Mouse (Mus musculus) kidney, adult 2 months (tissue): ENCODE results near the gene Cdh4. TPM values are rescaled to one million over a fixed set of nuclear protein-coding genes. Genes with fewer than 3 reads are reported as not detected.
A peak's percentile ranks its signal among the peaks of the same experiment; 100 is the strongest.

ENCODE experiments used
- DNase-seq: peaks from one replicate; pipeline ENCODE4 v3.0.0; 2021
- H3K27ac ChIP-seq: fragments of 200-500 bp; 2 replicates; pipeline ENCODE4 v1.5.1; 2012; ENCODE audit warnings: low read depth, low read length, control low read depth, inconsistent platforms; ENCODE audit not compliant: insufficient read depth
- H3K27me3 ChIP-seq: fragments of 200-500 bp; replicated peaks from 2 replicates; pipeline ENCODE4 v1.6.1; 2012; ENCODE audit warnings: mild to moderate bottlenecking, moderate library complexity, low read length, inconsistent platforms; ENCODE audit not compliant: control insufficient read depth, insufficient read depth
- H3K36me3 ChIP-seq: fragments of 200-500 bp; 2 replicates; pipeline ENCODE4 v1.6.1; 2012; ENCODE audit warnings: mild to moderate bottlenecking, moderate library complexity, low read length, inconsistent platforms; ENCODE audit not compliant: control insufficient read depth, insufficient read depth
- H3K4me1 ChIP-seq: fragments of 200-500 bp; 2 replicates; pipeline ENCODE4 v1.6.1; 2011; ENCODE audit warnings: low read length; ENCODE audit not compliant: control insufficient read depth, insufficient read depth
- H3K4me3 ChIP-seq: fragments of 200-500 bp; 2 replicates; pipeline ENCODE4 v1.5.1; 2011; ENCODE audit warnings: mild to moderate bottlenecking, low read depth, low read length, control low read depth; ENCODE audit not compliant: insufficient read depth
- CTCF ChIP-seq: fragments of 200-500 bp; conservative IDR thresholded peaks from 2 replicates; pipeline ENCODE4 v1.5.1; 2011; ENCODE audit warnings: low read depth, mild to moderate bottlenecking, control low read depth, low read length, moderate library complexity, mixed read lengths; ENCODE audit not compliant: insufficient read depth, insufficient read length
- POLR2A ChIP-seq: fragments of 200-500 bp; IDR thresholded peaks from one replicate; pipeline ENCODE4 v1.6.1; 2011; ENCODE audit warnings: low read depth, low read length, control low read depth
- WGBS: fragments of 180-500 bp; shearing (Covaris S2); methylation state at CpG from one replicate; pipeline ENCODE4 v1.1.7; 2018; 5-methylcytosine and 5-hydroxymethylcytosine counted together
- polyA plus RNA-seq: library from polyadenylated mRNA; depleted of rRNA; stranded (reverse); fragments of >200 nt; gene quantifications from 2 replicates; pipeline ENCODE4 v1.2.3, GENCODE M21; 2012

Cdh4 gene
- polyA plus RNA-seq, 1 experiment, result 1.2 TPM

DNA sequence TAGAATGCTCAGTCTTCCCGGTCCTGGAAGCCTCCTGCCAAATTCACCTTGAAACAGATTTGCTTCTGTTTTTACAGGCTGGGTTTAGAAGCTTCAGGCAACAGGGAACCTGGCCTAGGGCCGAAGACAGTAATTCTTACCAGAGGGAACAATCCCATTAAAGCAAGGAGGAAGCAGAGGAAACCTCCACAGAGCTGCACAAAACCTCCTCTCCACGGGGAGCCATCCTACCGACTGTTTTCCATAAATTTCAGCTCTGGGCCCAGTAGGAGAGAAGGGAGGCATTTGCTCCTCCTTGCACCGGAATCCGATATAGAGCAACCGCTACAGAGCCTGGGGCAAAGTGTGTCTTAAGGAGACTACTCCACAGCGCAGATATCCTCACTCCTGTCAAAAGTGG, 79.9 kb downstream of the Cdh4 start:
- Histone ChIP-seq H3K4me3 (no peak overlapping the region), H3K27me3 (no peaks in the 10 kb centered on the region), H3K27ac (no peak overlapping the region), H3K4me1 (no peaks in the 10 kb centered on the region), H3K36me3 (no peaks in the 10 kb centered on the region)
- 40% methylated on average over 8 of the region's 8 CpGs for WGBS
- no peak for DNase-seq
- no peak for TF ChIP-seq POLR2A
- TF ChIP-seq CTCF, result no peak

DNA sequence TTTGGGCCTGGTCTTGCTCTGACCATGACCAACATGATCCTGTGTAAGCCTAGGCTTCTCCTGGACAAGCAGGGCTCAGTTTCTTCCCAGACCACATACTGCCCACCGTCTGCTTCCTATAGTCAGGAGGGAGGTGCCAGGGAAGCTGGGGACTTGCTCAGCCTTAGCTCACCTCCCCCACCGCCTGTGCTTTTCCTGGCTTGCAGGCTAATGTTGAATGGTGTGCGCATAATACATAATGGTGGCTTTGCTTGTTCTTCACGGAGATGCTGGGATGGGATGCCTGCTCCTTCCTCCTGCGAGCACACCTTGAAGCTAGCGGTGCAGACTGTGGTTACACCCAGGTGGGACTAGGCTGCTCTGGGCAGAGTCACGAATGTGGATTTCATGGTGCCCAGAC, 84.7 kb downstream of the Cdh4 start:
- DNase-seq, result no peak
- WGBS, result 79% methylated on average over 7 of the region's 7 CpGs
- Histone ChIP-seq H3K27me3 (no peaks in the 10 kb centered on the region), H3K4me3 (no peak overlapping the region), H3K36me3 (no peaks in the 10 kb centered on the region), H3K27ac (no peak overlapping the region), H3K4me1 (no peaks in the 10 kb centered on the region)
- no peak for TF ChIP-seq POLR2A
- TF ChIP-seq CTCF, result no peak

DNA sequence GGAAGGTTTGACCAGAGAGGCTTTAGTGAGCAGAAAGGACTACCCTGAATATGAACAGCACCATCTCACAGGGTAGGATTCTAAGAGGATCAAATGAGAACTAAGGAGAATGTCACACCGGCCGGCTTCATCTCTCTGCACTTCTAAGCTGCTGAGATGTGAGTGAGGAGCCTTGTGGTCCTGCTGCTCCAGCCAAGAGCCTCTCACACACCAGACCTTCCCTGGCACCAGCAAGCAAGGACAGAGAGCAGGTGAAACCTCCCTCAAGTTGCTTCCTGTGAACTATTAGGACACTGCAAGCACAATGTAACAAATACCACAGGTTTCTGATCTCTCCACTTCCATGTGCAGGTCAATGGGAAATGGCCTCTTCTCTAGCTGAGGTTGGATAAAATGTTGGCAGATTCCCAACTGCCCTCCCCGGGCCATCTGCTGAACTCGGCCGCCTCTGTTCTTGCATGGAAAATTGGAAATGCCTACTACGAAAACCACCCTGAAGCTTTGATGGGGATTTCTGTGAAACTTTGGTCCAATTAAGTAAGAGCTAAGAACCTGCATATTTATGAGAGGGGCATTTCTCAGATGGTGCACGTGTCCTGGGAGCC, 88.3 kb downstream of the Cdh4 start:
- TF ChIP-seq POLR2A, result no peak
- no peak for TF ChIP-seq CTCF
- Histone ChIP-seq H3K4me3 (no peak overlapping the region), H3K27ac (no peak overlapping the region), H3K36me3 (no peaks in the 10 kb centered on the region), H3K4me1 (no peaks in the 10 kb centered on the region), H3K27me3 (no peaks in the 10 kb centered on the region)
- WGBS, result 44% methylated on average over 7 of the region's 7 CpGs
- no peak for DNase-seq

DNA sequence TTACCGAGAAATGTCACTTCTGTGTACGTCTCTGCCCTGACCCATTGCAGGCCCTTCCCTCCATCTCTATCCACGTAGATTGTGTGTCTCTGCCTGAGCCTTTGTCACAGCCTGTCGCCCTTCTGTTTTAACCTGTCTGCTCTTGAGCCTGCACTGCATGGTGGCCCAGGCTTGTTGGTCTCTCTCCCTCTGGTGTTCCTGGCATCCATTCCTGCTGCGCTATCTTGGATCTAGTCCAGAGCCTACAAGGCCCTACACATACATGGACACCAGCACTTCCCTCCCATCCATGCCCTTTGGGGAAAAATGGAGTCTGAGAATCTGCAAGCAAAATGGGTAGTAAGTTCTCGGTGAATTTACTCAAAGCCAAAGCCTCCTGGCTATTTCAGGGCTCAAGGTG, 91.0 kb downstream of the Cdh4 start:
- WGBS, result 89% methylated on average over 6 of the region's 6 CpGs
- no peak overlapping the region for H3K27ac ChIP-seq
- H3K4me3 ChIP-seq, result no peak overlapping the region
- H3K36me3 ChIP-seq, result no peaks in the 10 kb centered on the region
- TF ChIP-seq POLR2A, result no peak
- TF ChIP-seq CTCF, result no peak
- no peak for DNase-seq
- no peaks in the 10 kb centered on the region for H3K27me3 ChIP-seq
- H3K4me1 ChIP-seq, result peaks cover 3% of the 10 kb centered on the region; the same call in 1 of the 2 replicates

DNA sequence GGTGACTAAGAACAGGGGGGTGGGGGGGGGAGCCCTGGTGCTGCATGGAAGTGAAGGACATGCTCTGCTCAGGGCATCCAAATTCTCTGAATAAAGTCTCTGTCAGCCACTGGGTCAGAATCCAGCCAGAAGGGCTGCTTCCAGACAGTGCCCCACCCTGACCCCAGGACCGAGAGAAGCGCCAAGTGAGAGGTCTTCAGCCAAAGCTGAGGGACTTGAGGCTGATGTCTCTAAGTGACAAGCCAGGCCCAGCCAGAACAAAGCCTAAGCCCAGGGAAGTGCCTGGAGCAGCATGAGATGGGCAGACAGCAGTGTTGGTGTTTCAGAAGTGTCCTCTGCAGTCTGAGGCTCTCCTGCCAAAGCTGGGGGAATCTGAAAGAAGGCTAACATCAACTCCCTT, 91.7 kb downstream of the Cdh4 start:
- WGBS, result 83% methylated on average over 2 of the region's 2 CpGs
- H3K27me3 ChIP-seq, result no peaks in the 10 kb centered on the region
- H3K27ac ChIP-seq, result no peak overlapping the region
- peaks cover 3% of the 10 kb centered on the region; the same call in 1 of the 2 replicates for H3K4me1 ChIP-seq
- TF ChIP-seq CTCF, result no peak
- H3K4me3 ChIP-seq, result no peak overlapping the region
- DNase-seq, result no peak
- no peaks in the 10 kb centered on the region for H3K36me3 ChIP-seq

DNA sequence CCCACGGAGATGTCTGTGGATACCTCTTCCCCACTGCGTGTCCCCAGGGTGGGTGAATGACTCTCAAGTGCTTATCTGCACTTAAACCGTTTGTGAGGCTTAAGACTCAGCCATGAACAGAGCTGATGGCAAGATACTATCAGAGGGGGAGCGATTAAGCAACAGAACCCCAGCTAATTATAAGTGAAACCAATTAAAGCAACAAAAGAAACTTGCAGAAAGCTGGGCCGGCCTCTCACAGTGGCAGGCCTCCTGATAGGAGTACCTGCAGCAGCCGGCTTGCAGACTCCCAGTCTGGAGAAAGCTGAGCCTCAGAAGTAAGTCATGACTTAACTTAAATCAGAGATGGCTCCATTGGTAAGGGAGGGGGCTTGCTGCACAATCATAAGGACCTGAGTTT, 93.0 kb downstream of the Cdh4 start:
- Histone ChIP-seq H3K36me3 (no peaks in the 10 kb centered on the region), H3K4me3 (no peak overlapping the region), H3K4me1 (peaks cover 3% of the 10 kb centered on the region; the same call in 1 of the 2 replicates), H3K27ac (no peak overlapping the region), H3K27me3 (no peaks in the 10 kb centered on the region; the same call in 1 of the 2 replicates)
- no peak for DNase-seq
- TF ChIP-seq CTCF, result no peak
- no peak for TF ChIP-seq POLR2A
- WGBS, result 53% methylated on average over 6 of the region's 6 CpGs

DNA sequence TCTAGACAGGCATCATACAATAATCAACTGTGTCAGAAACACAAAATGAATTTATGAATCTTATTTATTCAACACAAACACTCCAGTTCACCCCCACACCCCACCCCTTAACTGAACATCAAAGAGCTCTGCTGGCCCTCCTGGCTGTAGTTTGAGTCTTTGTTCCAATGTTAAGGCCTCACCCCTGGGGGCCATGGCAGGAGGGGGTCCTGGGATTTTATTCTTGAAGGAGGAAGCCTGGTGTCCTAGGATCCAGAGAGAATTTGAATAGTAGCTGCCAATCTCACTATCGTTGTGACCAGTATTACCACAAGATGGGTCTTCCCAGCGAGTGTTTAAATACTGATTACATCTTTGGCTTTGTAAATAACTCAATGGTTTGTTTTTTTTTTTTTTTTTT, 94.5 kb downstream of the Cdh4 start:
- Histone ChIP-seq H3K27me3 (no peaks in the 10 kb centered on the region; the same call in 1 of the 2 replicates), H3K36me3 (no peaks in the 10 kb centered on the region), H3K27ac (no peak overlapping the region), H3K4me1 (peaks cover 3% of the 10 kb centered on the region; the same call in 1 of the 2 replicates), H3K4me3 (no peak overlapping the region)
- TF ChIP-seq POLR2A (no peak), CTCF (no peak)
- DNase-seq, result no peak
- 37% methylated on average over 2 of the region's 2 CpGs for WGBS

DNA sequence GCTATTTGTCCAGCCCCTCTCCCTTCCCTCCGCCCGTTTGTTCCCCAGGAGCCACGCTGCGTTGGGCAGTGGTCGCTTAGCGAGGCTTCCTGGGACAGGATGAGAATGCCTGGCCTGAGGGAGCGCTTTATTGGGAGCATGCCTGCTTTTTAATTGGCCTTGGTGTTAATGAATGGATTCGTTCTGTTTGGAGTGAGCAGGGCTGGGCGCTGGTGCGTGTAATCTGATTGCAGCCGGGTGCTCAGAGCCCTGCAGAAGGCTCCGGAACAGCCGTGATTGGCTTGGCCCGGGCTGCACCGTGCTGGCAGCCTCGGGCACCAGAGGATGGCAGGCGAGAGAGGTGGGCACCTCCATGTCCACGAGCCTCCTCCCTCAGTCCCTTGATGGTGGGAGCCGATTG, 95.2 kb downstream of the Cdh4 start:
- Histone ChIP-seq H3K36me3 (no peaks in the 10 kb centered on the region), H3K4me1 (peaks cover 3% of the 10 kb centered on the region; the same call in 1 of the 2 replicates), H3K27me3 (no peaks in the 10 kb centered on the region; the same call in 1 of the 2 replicates), H3K4me3 (no peak overlapping the region), H3K27ac (no peak overlapping the region)
- TF ChIP-seq CTCF (no peak), POLR2A (no peak)
- peak; percentile 52 for DNase-seq
- WGBS, result 6% methylated on average over 19 of the region's 19 CpGs
